Mouse (Mus musculus): Measurements from ENCODE around the gene Shisa8. TPM values are rescaled to one million over a fixed set of nuclear protein-coding genes. Genes with fewer than 3 reads are reported as not detected.

Shisa8 gene
- polyA plus RNA-seq, 1 experiment from 2014 or later, result 2.4 TPM

- Histone ChIP-seq H3K36me3 (replicated peaks) (peaks cover 100% of the 10 kb centered on the region), H3K27ac (peak overlapping the region; percentile 42; the same call in 1 of the 2 replicates), H3K27me3 (no peaks in the 10 kb centered on the region), H3K4me1 (no peaks in the 10 kb centered on the region), H3K4me3 (replicated peaks) (no peak overlapping the region), H3K9me3 (peaks cover 10% of the 10 kb centered on the region), H3K4me2 (no peak overlapping the region), H3K9ac (no peak overlapping the region)
- WGBS, result 87% methylated on average over 10 of the region's 10 CpGs
- no peak for ATAC-seq (ENCODE audit: low FRiP score)
These were observed 29.0 kb downstream of the Shisa8 start for GRCm38 (mm10) chr15:82183596-82183995.

GRCm38 (mm10) chr15:82182311-82182710, 30.3 kb downstream of the Shisa8 start:
- peaks cover 10% of the 10 kb centered on the region for H3K9me3 ChIP-seq
- H3K9ac ChIP-seq, result no peak overlapping the region
- no peak overlapping the region for H3K4me3 ChIP-seq (replicated peaks)
- no peaks in the 10 kb centered on the region for H3K4me1 ChIP-seq
- no peak overlapping the region for H3K27ac ChIP-seq
- no peaks in the 10 kb centered on the region for H3K27me3 ChIP-seq
- no peak for ATAC-seq (ENCODE audit: low FRiP score)
- no peak overlapping the region for H3K4me2 ChIP-seq
- peaks cover 100% of the 10 kb centered on the region for H3K36me3 ChIP-seq (replicated peaks)
- 97% methylated on average over 4 of the region's 4 CpGs for WGBS

GRCm38 (mm10) chr15:82181131-82181530, 31.5 kb downstream of the Shisa8 start:
- Histone ChIP-seq H3K9ac (no peak overlapping the region), H3K4me2 (no peak overlapping the region), H3K27me3 (no peaks in the 10 kb centered on the region), H3K4me1 (no peaks in the 10 kb centered on the region), H3K27ac (no peak overlapping the region), H3K36me3 (replicated peaks) (peaks cover 99% of the 10 kb centered on the region), H3K9me3 (peaks cover 10% of the 10 kb centered on the region), H3K4me3 (replicated peaks) (no peak overlapping the region)
- WGBS, result 96% methylated on average over 5 of the region's 5 CpGs
- ATAC-seq (ENCODE audit: low FRiP score), result no peak

- peaks cover 96% of the 10 kb centered on the region for H3K36me3 ChIP-seq (replicated peaks)
- H3K9me3 ChIP-seq, result peaks cover 10% of the 10 kb centered on the region
- ATAC-seq (ENCODE audit: low FRiP score), result no peak
- H3K27ac ChIP-seq, result no peak overlapping the region
- no peak overlapping the region for H3K4me2 ChIP-seq
- no peak overlapping the region for H3K4me3 ChIP-seq (replicated peaks)
- H3K4me1 ChIP-seq, result no peaks in the 10 kb centered on the region
- 90% methylated on average over 7 of the region's 7 CpGs for WGBS
- no peak overlapping the region for H3K9ac ChIP-seq
- no peaks in the 10 kb centered on the region for H3K27me3 ChIP-seq
These were observed 34.8 kb downstream of the Shisa8 start for GRCm38 (mm10) chr15:82177743-82178290.

GRCm38 (mm10) chr15:82175091-82175490, 37.5 kb downstream of the Shisa8 start:
- H3K9me3 ChIP-seq, result 0 out of 2 replicates have a peak, but pooled peaks cover 3% of the 10 kb centered on the region
- H3K4me1 ChIP-seq, result no peaks in the 10 kb centered on the region
- H3K4me3 ChIP-seq (replicated peaks), result no peak overlapping the region
- 93% methylated on average over 9 of the region's 9 CpGs for WGBS
- no peak overlapping the region for H3K4me2 ChIP-seq
- peaks cover 95% of the 10 kb centered on the region for H3K36me3 ChIP-seq (replicated peaks)
- no peak for ATAC-seq (ENCODE audit: low FRiP score)
- H3K27me3 ChIP-seq, result no peaks in the 10 kb centered on the region
- no peak overlapping the region for H3K9ac ChIP-seq
- no peak overlapping the region for H3K27ac ChIP-seq

GRCm38 (mm10) chr15:82172648-82173047, 40.0 kb downstream of the Shisa8 start:
- Histone ChIP-seq H3K4me3 (replicated peaks) (no peak overlapping the region), H3K9me3 (no peaks in the 10 kb centered on the region), H3K36me3 (replicated peaks) (peaks cover 75% of the 10 kb centered on the region), H3K9ac (no peak overlapping the region), H3K4me2 (no peak overlapping the region), H3K4me1 (peaks cover 4% of the 10 kb centered on the region), H3K27ac (no peak overlapping the region), H3K27me3 (no peaks in the 10 kb centered on the region)
- ATAC-seq (ENCODE audit: low FRiP score), result no peak
- 94% methylated on average over 8 of the region's 8 CpGs for WGBS

- Histone ChIP-seq H3K4me2 (no peak overlapping the region), H3K27ac (no peak overlapping the region), H3K36me3 (replicated peaks) (peaks cover 58% of the 10 kb centered on the region), H3K9me3 (no peaks in the 10 kb centered on the region), H3K9ac (no peak overlapping the region), H3K4me1 (peaks cover 23% of the 10 kb centered on the region), H3K4me3 (replicated peaks) (no peak overlapping the region), H3K27me3 (no peaks in the 10 kb centered on the region)
- ATAC-seq (ENCODE audit: low FRiP score), result no peak
- 87% methylated on average over 36 of the region's 36 CpGs for WGBS
These were observed 41.9 kb downstream of the Shisa8 start for GRCm38 (mm10) chr15:82170437-82171377.

- Histone ChIP-seq H3K27ac (no peak overlapping the region), H3K9me3 (no peaks in the 10 kb centered on the region), H3K27me3 (no peaks in the 10 kb centered on the region), H3K4me1 (peaks cover 32% of the 10 kb centered on the region), H3K4me2 (no peak overlapping the region), H3K4me3 (replicated peaks) (no peak overlapping the region), H3K9ac (no peak overlapping the region), H3K36me3 (replicated peaks) (peaks cover 48% of the 10 kb centered on the region)
- WGBS, result 79% methylated on average over 5 of the region's 5 CpGs
- no peak for ATAC-seq (ENCODE audit: low FRiP score)
These were observed 42.9 kb downstream of the Shisa8 start for GRCm38 (mm10) chr15:82169671-82170070.

- peak overlapping the region; percentile 38; the same call in 1 of the 2 replicates for H3K27ac ChIP-seq
- H3K27me3 ChIP-seq, result no peaks in the 10 kb centered on the region
- peaks cover 27% of the 10 kb centered on the region for H3K36me3 ChIP-seq (replicated peaks)
- 0 out of 2 replicates have a peak overlapping the region, but pooled peaks have one; percentile 25 for H3K9ac ChIP-seq
- no peak for ATAC-seq (ENCODE audit: low FRiP score)
- H3K4me2 ChIP-seq, result no peak overlapping the region
- H3K9me3 ChIP-seq, result no peaks in the 10 kb centered on the region
- H3K4me3 ChIP-seq (replicated peaks), result no peak overlapping the region
- peaks cover 49% of the 10 kb centered on the region for H3K4me1 ChIP-seq
- WGBS, result 73% methylated on average over 23 of the region's 23 CpGs
These were observed 45.1 kb downstream of the Shisa8 start for GRCm38 (mm10) chr15:82167201-82168168.

- 0 out of 2 replicates have a peak, but pooled peaks have one; percentile 31 for ATAC-seq (ENCODE audit: low FRiP score)
These were observed 46.1 kb downstream of the Shisa8 start for GRCm38 (mm10) chr15:82166240-82167100.

More at GRCm38 (mm10) chr15:82166240-82167100, 46.1 kb downstream of the Shisa8 start:
- H3K27ac ChIP-seq, result peak overlapping the region; percentile 38; the same call in 1 of the 2 replicates
- H3K4me3 ChIP-seq (replicated peaks), result no peak overlapping the region
- H3K9me3 ChIP-seq, result no peaks in the 10 kb centered on the region
- H3K36me3 ChIP-seq (replicated peaks), result peaks cover 19% of the 10 kb centered on the region
- 46% methylated on average over 22 of the region's 22 CpGs for WGBS
- H3K9ac ChIP-seq, result 0 out of 2 replicates have a peak overlapping the region, but pooled peaks have one; percentile 25
- H3K27me3 ChIP-seq, result no peaks in the 10 kb centered on the region
- H3K4me2 ChIP-seq, result no peak overlapping the region
- H3K4me1 ChIP-seq, result peaks cover 49% of the 10 kb centered on the region
